Mouse (Mus musculus) cerebellum, postnatal 4 days (tissue): ENCODE measurements around the gene Grk6.

Experiments used
- DNase-seq, 2 experiments: peaks; one replicate each; pipeline ENCODE4 v3.0.0; 2022; ENCODE audit warnings: low spot score in 2 of 2, mixed read lengths in 1 of 2

Gene Grk6

GRCm38 (mm10) chr13:55444937-55445315 is at the start of gene Grk6:
Gene Grk6 (plus strand): TSS chr13:55445072.
- peak; percentile 98 to 99 for DNase-seq

- no peak for DNase-seq
These were observed 46.8 kb upstream of the Grk6 start, which contains the start of gene Slc34a1 for GRCm38 (mm10) chr13:55398088-55398487. Gene Slc34a1 (plus strand): TSS chr13:55398187.

GRCm38 (mm10) chr13:55399300-55400038 is 45.4 kb upstream of the Grk6 start:
- DNase-seq, result no peak

- no peak for DNase-seq
These were observed 44.9 kb upstream of the Grk6 start for GRCm38 (mm10) chr13:55400039-55400346.

- no peak for DNase-seq
These were observed 41.6 kb upstream of the Grk6 start for GRCm38 (mm10) chr13:55403266-55403665.

- no peak for DNase-seq
These were observed 40.7 kb upstream of the Grk6 start for GRCm38 (mm10) chr13:55403935-55404852.

- peak; percentile 71 to 87 for DNase-seq
These were observed 39.8 kb upstream of the Grk6 start for GRCm38 (mm10) chr13:55404853-55405782.

GRCm38 (mm10) chr13:55405783-55406390 is 39.0 kb upstream of the Grk6 start:
- no peak for DNase-seq

- DNase-seq, result no peak
These were observed 37.5 kb upstream of the Grk6 start for GRCm38 (mm10) chr13:55407341-55407740.

- no peak for DNase-seq
These were observed 36.2 kb upstream of the Grk6 start for GRCm38 (mm10) chr13:55408546-55409120.

- no peak for DNase-seq
These were observed 33.0 kb upstream of the Grk6 start for GRCm38 (mm10) chr13:55411826-55412225.

GRCm38 (mm10) chr13:55412643-55413307 is 32.1 kb upstream of the Grk6 start:
- DNase-seq, result no peak

- no peak for DNase-seq
These were observed 31.5 kb upstream of the Grk6 start for GRCm38 (mm10) chr13:55413333-55413732.

GRCm38 (mm10) chr13:55414743-55415380 is 30.0 kb upstream of the Grk6 start, which contains the start of gene Pfn3:
Gene Pfn3 (minus strand): TSS chr13:55415232.
- DNase-seq, result peak; percentile 28 to 45

- DNase-seq, result peak; percentile 81 to 91
These were observed 26.9 kb upstream of the Grk6 start for GRCm38 (mm10) chr13:55418004-55418403.

- DNase-seq, result no peak
These were observed 25.7 kb upstream of the Grk6 start for GRCm38 (mm10) chr13:55419142-55419541.

GRCm38 (mm10) chr13:55420018-55420932 is 24.6 kb upstream of the Grk6 start:
- DNase-seq, result no peak

GRCm38 (mm10) chr13:55420933-55421800 is 23.7 kb upstream of the Grk6 start:
- peak; percentile 47 to 65 for DNase-seq
